Mouse (Mus musculus): ENCODE data around the gene Hamp2.
"Not testable (repeated sequence)": the region's sequence is repeated elsewhere in the genome, so short reads cannot be mapped to it uniquely, and the experiment has no call there.

Gene Hamp2

DNA sequence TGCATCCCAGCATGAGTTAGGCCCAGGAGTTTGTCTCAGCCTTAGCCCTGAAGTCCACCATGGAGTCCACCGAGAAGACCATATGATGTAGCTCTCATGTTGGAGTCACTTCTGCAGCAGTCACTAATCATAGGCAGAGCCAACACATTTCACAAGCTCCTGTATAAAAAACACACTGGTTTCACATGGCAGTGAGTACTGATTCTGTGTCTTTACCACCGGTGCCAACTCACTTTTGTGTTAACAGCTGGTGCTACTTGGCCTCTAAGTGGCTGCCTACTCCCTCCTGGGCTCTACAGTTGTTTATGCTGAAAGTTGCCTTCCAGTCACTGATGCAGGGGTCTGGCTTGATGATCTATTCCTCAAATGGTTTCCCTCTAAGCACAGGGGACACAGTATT, at the start of gene Hamp2:
Gene Hamp2, minus strand, starts transcription at position 101 of the 400 bp plus-strand sequence.
- not testable (repeated sequence) for DNase-seq

DNA sequence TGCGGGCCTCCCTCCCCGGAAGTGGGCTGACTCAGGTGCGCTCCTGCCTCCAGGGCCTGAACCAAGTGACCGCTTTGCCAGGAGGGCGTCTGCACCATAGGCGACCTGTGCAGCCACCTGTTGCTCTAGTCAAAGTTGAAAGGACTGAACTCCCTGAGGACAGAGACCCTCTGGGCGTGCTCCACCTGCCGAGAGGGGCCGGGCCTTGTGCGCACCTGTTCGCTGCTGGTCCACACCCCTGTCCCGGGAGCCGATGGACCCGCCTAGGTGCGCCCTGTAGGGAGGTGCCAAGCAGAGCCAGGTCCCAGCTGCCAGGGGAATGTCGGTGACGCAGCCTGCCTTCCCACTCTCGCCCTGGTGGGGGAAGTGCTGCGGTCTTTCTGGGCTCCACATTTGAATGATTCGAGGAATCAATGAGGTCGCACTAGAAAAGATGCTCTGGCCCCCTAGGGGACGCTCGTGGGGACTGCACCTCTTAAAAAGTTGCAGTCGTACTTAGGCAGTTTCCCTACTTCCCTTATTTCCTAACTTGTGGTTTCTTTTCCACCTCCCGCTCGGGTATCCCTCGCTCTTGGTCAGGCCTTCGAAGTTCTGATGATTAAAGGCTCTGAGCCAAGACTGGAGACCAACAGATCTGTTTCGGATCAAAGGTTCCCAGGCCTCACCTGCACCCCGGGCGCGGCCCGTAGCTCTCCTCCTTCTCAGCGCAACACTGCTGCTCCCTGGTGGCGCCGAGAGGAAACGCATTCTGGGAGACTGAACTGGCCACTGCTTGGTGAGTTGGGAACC, 49.2 kb upstream of the Hamp2 start, which contains the start of gene Fam187b:
Gene Fam187b, plus strand, starts transcription at position 290 of the 789 bp plus-strand sequence.
- DNase-seq = peak; percentile 92

- DNase-seq = no peak
Measured at GRCm38 (mm10) chr7:30973251-30973500, 48.7 kb upstream of the Hamp2 start, which contains the start of gene Lsr. TSS of gene Lsr (minus strand) at chr7:30973464.

- no peak for DNase-seq
Measured at GRCm38 (mm10) chr7:30972426-30973250, 48.2 kb upstream of the Hamp2 start.

DNA sequence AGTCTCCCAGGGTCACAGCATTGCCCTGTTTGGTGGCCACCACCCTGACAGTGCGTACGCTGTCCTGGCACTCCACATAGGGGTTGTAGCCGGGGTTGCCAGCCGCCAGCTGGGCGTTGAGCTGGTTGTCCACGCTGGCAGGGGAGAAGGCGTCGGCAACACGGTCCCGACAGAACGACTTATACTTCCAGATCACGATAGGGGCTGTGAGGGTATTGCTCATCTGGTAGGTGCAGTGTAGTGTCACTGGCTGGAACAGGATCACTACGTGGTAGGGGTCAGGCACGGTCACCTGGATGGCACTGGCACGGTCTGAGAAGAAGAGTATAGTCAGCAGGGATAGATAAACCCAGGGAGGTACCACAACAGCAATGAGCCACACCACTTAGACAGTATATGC, 47.4 kb upstream of the Hamp2 start:
- no peak for DNase-seq

- DNase-seq = no peak
Measured at GRCm38 (mm10) chr7:30969174-30969573, 44.7 kb upstream of the Hamp2 start.

GRCm38 (mm10) chr7:30968611-30969010, 44.1 kb upstream of the Hamp2 start:
- DNase-seq = no peak

DNA sequence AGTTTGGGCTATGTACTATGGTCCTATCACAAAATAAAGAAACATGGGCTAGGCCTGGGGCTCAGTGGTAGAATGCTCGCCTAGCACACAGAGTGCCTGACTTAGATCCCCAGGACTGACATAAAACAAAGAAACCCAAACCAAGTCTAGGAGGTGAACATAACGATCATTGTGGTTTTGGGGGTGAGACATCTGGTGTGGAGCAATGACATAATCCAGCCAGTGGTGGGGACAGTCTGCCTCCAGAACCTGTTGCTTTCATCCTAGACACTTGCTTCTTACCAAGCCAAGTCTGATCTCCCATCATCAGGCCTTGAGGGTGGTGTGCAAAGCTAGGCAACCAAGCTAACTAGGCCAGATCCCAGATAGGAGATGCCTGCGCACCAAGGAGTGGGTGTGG, 42.2 kb upstream of the Hamp2 start:
- no peak for DNase-seq

DNA sequence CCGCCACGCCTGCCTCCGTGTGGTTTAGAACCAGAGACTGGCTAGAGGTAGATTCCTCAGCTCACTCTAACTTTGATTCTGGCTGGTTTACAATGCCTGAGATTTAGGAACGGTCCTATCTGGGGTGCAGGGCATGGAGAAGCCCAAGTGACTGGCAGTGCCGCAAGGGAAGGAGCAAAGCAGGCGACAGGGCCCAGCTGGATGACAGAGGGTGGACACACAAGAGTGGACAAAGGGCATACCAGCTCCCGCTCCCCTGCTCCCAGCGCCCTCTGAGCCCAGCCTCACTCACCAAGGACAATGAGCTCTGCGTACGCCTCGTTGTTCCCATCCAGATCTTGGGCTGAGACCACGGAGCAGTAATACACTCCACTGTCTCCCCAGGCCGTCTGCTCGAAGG, 41.2 kb upstream of the Hamp2 start:
- no peak for DNase-seq

DNA sequence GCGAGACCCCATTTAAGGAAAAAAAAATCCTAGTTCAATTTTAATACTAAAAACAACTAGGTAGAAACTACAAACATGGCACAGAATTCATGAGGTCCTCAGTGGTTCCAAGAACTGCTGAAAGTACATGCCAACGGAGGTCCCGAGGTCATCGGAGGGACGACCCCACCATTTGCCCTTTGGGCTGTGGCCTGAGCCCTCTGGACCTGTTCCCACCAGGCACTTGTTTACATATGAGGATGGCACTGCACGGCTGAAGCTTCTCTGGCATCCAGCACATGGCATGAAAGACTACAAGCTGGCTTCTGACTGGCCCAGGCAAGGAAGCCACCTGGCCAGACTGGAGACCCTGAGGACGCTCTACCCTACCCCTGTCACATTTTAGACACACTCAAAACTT, 39.9 kb upstream of the Hamp2 start:
- DNase-seq = no peak

GRCm38 (mm10) chr7:30962862-30963261, 38.4 kb upstream of the Hamp2 start:
- DNase-seq = no peak

DNA sequence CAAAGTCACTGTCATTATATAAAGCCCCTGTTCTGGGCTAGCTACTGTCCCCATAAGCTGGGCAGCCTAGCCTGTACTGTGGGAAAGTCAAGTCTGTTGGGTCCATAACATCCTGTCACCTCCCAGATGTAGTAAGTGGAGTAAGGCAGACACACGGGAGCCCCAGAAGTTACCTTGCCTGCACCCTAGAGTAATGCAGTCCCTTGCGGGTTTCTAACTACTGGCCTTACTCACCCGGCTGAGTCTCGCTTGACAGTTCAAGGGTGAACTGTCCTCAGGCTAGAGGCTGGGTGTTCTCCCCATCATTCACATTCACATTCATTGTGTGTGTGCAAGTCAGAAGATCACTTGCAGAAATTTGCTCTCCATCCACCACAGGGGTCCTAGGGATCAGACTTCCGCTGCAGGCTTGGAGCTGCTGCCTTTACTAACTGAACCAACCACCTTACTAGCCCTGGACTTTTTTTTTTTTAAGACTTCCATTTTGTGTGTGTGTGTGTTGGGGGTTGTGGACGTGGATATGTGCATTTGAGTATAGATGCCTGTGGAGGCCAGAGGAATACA, 35.4 kb upstream of the Hamp2 start:
- DNase-seq = no peak

DNA sequence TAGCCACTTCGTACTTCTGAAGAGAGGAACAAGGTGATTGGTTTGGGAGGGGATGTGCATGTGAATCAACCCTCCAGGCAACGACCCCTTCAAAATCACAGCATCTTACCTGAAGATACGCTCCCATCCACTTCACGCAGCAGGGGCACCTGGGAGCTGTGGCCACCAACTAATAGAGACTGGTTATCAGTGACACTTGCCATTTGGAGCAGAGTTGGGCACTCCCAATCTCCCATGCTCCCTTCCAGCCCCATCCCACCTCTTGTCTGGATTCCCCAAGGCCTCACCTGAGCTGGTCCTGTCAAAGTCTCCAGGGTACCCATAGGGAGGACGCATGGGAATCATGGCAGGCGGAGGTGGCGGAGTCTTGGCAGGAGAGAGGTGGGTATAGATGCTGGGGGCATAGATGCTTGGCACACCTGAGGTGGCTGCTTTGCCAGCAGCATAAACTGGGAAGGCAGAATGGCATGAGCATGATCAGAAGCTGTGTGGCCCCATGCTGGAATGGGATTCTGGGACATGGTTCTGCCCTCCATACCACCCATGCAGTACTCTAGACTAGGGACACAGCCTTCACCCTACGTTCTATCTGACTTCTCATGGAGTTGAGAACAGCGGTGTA, 34.5 kb upstream of the Hamp2 start:
- DNase-seq = no peak

DNA sequence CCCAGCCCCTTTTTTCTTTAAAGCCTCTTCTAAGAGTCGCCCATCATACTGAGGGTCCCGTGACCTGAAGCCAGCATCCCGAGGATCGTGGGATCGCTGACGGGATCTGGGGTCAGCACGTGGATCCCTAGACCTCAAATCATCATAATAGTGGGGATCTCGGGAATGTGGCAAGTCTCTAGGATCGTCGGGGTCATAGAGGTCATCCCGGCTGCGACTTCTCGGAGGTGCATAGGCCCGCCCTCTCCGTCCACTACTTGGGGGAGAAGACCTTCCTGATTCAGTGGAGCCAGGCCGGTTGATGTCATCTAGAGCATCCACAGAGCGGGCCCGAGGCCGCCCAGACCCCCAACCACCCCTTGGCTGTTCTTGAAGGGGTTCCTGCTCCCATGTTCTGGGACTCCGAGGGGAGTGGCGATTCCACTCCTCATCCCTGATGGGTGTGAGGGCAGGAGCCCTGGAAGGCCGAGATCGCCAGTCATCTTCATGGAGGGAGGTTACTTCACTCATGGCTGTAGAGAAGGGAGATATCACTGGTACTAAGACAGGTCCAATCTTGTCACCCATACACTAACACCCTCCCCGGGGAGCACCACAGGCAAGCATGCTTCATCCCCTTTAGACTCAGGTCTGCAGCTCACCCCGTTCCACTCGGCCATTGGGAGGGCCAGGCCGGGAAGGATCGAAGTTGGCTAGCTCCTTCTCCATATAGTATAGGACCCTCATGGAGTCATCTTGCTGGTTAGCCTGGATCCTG, 33.8 kb upstream of the Hamp2 start:
- DNase-seq = peak; percentile 30

DNA sequence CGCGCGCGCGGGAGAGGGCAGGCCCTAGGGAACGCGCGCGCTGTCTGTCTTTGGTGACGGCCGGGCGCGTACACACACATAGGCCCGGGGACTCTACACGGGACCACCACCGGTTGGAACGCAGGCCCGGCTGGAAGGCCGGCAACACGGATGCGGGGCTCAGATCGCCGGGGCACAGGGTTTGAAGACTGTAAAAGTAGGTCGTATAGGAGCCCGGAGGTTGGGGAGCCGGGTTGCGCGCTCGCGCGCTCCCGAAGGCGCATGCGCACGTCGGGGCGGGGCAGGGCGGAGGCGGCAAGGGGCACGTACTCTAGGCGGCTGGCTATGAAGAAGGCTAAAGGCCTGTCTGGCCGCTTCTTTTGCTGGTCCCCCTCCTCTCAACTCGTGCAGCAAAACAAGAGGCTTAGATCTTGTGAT, 32.9 kb upstream of the Hamp2 start:
- DNase-seq = peak; percentile 95

- peak; percentile 81 for DNase-seq
Measured at GRCm38 (mm10) chr7:30956756-30957366, 32.4 kb upstream of the Hamp2 start, which contains the start of gene Usf2. TSS of gene Usf2 (minus strand) at chr7:30956803.

DNA sequence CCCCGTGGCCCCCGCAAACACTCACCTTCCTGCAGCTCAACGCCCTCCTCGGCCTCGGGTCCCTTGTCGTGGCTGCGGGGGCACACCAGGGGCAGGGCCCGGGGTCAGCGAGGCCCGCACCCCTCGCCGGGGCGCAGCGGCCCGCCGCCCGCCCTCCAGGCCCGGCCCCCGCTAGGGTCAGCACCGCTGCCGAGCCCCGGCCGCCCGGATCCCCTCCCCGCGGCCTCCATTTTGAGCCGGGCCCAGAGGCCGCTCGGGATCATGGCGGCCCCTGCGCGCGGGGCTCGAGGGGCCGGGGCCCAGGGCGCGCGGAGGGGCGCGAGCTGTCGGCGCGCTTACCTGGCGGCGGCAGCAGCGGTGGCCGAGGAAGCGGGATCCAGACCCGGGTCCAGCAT, 31.9 kb upstream of the Hamp2 start:
- DNase-seq = no peak

- peak; percentile 85 for DNase-seq
Measured at GRCm38 (mm10) chr7:30955584-30956356, 31.3 kb upstream of the Hamp2 start.

- no peak for DNase-seq
Measured at GRCm38 (mm10) chr7:30954971-30955520, 30.6 kb upstream of the Hamp2 start.

DNA sequence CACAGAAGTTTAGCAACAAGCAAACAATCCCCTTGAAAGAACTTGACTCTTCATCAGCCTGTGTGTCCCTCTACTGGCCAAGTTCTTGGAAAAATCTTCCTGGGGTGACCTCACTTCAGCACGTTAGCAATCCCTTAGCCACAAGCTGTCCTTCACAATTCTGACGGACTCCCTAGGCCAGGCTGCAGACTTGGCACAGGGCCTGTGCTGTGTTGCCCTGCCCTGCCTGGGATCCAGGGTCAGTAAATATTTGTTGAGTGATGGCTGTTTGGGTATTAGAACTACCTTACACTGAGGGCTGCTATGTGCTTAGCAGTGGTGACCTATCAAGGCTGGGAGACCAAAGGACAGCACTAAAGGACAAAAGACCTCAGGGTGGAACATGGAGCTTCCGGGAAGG, 29.6 kb upstream of the Hamp2 start:
- DNase-seq = no peak

GRCm38 (mm10) chr7:30953459-30953858, 29.0 kb upstream of the Hamp2 start:
- no peak for DNase-seq
